Mouse (Mus musculus): ENCODE results near the gene Hoxa10.

The Hoxa10 gene

DNA sequence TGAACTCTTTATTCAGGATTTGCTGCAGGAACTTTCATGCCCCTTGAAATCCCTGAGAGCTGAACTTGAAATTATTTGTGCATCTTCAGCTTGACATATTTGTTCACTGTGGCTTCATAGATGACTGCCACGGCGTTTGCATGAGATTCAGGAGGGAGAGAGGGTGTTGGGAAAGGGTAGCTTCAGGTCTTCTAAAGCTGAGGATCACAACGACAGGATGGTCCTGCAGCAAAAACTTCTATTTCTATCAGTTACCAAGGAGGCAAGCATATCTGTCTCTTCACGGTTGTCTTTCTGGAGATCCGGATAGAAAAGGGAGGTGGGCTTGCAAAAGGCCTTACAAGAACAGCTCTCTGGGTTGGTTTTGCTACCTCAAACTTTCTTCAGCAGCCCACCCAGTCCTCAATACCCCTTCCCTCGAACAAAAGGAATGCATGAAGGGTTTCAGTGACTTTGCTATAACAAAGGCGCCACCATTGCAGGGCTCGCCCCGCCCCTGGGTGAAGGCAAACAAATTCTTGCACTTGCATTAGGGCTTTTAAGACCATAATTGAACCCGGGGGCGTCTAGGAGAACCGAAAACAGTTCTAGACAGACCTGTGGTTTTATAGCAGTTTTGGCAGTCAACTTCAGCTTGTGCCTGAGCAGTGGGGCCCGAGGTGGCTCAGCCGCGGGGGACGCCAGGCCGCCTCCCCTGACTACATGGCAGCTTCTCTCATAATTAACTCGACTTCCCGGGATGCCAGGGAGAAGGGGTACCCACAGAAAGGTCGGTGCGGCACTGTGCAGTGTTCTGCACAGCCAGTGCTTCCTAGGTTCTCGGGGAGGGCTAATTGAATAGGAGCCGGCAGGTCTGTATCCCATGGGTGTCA is 7.3 kb upstream of the Hoxa10 start:
- in situ Hi-C loops (cut with MboI, MseI) = loop anchor here (25.0 kb wide), 1 partner anchor 1039 kb away; the partner anchor contains the start of gene Creb5

DNA sequence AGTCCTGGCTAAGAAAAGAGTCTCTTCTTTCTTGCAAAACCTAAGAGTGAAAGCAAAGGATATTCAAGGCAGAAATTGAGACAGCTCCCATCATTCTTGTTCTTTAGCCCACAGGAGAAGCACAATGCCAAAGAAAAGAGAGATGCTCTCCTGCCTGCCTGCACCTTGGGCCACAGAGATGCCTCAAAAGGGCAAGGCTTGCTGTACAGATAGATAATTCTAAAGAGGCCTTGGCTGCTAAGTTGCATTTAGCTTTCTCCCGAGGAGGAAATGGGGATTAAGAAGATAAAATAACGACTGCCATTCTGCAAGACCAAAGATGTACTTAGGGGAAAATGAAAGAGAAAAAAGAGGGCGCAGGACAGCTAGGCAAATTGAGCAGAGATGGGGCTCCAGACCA is 6.3 kb upstream of the Hoxa10 start:
- in situ Hi-C loops (cut with MboI, MseI) = loop anchor here (25.0 kb wide), 1 partner anchor 1040 kb away; the partner anchor contains the start of gene Creb5

DNA sequence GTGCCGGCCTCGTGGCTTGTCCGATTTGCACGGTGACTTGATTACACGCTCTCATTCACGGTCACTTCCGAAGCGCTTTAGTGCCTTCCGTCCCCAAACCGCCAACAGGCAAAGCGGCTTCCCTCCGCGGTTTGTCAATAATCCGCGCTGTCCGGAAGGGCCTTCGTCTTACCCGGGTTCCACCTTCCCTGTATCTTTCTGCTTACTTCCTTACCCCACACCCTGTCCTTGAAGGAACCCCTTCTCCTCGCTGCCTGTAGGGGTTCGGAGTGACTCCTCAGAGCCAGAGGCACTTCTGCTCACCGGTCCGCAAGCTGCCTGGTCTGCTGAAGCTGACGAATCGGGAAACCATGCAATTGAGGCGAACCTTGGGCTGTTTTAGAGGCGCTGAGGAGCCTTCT is 5.7 kb upstream of the Hoxa10 start:
- in situ Hi-C loops (cut with MboI, MseI) = loop anchor here (25.0 kb wide), 1 partner anchor 1041 kb away; the partner anchor contains the start of gene Creb5

DNA sequence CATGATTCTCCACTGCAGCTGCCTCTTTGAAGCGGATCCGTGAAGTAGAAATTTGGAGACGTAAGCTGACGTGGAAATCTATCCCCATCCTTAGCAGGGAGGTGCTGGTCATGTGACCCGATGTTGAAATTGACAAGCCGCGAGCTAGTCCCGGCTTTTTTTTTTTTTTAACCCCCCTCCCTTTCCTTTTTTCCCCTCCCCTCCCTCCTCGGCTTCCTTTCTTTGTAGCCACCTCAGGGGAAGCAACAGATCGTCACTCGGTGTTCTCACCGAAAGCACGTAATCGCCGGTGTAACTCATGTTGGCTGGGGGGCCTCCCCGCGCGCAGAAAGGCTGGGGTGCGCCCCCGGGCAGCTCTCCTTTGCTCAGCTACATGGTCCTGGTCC is 5.1 kb upstream of the Hoxa10 start, which contains the start of gene Hoxa11:
Hoxa11 (minus strand) TSS at position 54 of the 386 bp plus-strand sequence.
- in situ Hi-C loops (cut with MboI, MseI) = loop anchor here (25.0 kb wide), 1 partner anchor 1042 kb away; the partner anchor contains the start of gene Creb5

DNA sequence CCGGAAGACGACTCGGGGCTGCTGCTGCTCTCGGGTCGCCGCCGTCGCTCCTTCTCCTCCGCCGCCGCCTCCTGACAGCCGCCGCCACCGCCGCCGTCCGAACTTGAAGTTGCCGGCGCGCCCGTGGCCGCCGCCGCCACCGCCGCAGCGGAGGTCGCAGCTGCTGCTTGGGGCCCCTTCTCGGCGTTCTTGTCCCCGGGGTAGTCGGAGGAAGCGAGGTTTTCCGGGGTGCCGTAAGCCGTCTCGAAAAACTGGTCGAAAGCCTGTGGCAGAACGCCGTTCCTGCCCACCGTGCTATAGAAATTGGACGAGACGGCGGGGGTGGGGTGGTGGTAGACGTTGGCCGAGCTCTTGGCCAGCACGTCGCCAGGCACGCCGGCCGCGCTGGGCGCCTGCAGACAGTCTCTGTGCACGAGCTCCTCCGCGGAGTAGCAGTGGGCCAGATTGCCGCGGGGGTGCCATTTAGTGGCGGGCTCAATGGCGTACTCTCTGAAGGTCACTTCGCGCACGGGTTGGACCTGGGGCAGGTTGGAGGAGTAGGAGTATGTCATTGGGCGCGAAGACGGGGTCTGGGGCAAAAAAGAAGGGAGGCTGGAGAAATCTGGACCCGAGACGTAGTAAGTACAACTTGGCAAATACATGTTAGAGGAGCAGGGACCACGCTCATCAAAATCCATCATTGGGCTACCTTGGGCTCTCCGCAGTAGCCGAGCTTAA is 4.5 kb upstream of the Hoxa10 start:
- in situ Hi-C loops (cut with MboI, MseI) = loop anchor here (25.0 kb wide), 1 partner anchor 1042 kb away; the partner anchor contains the start of gene Creb5

DNA sequence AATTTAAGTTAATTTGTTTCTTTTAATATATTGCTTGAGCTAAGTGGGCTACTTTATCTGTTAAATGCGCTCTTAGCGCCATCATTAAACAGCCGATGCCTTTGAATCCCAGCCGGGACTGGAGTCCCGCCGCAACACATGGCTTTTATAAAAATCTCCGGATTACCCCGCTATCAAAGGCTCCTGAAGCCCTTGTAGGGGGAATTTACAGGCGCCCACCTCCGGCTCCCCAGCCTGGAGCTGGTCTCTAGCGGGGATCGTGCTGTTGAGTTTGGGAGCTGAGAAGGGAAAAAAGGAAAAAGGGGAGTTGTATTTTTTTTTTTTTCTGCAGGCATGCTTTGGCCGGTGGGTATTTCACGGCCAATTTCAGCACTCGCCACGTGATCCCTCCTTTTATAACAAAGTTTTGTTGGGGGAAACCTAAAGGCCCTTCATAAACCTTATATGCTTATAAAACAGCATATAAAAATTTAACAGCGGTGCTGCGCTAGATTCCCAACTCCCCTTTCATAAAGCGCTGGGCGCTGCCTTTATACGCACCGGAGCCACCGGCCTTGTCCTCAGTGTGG is 3.9 kb upstream of the Hoxa10 start:
- in situ Hi-C loops (cut with MboI, MseI) = loop anchor here (25.0 kb wide), 1 partner anchor 1043 kb away; the partner anchor contains the start of gene Creb5

DNA sequence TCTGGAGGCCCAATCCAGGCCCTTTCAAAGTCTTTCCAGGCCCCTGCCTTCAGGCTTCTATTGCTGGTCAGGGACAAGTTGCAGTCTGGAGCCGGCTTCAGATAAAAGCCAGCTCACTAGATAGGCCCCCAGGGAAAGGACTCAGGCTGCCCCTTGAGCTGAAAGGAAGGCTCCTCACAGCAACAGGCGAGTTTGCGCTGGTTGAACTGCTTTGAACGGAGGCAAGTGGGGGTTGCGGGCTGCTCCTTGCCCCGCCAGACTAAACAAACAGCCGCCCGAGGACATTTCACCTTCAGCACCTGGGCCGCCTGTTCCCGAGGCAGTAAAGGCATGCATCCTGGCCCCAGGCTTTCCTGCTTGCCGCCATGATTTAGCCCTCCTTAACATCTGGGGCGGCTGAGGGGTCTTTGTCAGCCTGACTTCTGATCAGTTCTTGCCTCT is 3.0 kb upstream of the Hoxa10 start:
- in situ Hi-C loops (cut with MboI, MseI) = loop anchor here (25.0 kb wide), 1 partner anchor 1044 kb away; the partner anchor contains the start of gene Creb5

DNA sequence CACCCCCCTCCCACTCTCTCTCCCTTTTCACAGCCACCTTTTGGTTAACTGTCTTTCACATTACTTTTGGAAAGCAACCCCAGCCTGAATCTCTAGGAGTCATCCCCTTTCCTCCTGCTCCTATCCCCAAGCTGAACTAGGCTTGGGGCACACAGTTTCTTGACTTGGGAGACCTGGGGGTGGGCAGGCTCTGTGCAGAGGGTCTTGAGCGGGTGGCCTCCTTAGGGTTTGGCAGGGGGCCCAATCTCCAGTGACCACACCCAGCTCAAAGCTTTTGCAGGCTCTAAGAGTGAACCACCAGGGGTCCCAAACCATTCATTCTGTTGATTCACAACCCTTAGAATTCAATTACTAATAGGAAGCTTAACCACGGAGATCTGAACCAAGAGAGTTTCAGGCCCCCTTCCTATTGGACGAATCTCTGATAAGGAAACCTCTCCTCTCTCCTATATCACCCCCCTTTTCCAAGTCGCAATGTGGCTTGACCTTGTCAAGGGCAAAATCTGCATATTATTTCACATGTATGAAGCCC is 2.2 kb upstream of the Hoxa10 start:
- in situ Hi-C loops (cut with MboI, MseI) = loop anchor here (25.0 kb wide), 1 partner anchor 1044 kb away; the partner anchor contains the start of gene Creb5

DNA sequence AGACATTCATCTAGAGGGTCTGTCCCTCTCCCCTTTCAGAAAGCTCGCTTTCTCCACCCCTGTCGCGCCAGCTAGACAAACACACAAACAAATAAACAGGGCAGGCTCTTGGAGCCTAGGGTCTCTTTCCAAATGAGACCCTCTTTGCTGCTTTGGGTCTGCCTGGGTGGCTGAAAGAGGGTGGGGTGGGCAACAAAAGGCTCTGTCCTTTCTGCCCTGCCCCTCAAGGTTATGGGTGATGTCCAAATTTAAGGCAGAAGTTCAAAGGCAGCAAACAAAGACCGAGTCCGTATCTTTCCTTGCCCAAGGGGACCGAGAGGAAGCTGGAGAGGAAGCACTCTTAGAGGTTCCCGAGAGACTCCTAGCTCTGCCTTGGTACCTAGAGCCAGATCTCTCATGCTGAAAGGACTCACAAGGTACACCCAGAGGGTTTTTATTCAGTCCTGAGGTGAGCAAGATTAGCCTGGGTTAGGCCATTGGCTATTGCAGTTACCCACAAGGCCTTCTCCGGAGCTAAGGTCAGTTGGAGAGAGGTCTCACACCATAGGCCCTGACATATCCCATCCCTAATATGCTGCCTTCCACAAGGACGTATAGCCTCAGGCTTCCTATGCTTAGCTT is 457 bp upstream of the Hoxa10 start:
- in situ Hi-C loops (cut with MboI, MseI) = loop anchor here (25.0 kb wide), 1 partner anchor 1046 kb away; the partner anchor contains the start of gene Creb5

DNA sequence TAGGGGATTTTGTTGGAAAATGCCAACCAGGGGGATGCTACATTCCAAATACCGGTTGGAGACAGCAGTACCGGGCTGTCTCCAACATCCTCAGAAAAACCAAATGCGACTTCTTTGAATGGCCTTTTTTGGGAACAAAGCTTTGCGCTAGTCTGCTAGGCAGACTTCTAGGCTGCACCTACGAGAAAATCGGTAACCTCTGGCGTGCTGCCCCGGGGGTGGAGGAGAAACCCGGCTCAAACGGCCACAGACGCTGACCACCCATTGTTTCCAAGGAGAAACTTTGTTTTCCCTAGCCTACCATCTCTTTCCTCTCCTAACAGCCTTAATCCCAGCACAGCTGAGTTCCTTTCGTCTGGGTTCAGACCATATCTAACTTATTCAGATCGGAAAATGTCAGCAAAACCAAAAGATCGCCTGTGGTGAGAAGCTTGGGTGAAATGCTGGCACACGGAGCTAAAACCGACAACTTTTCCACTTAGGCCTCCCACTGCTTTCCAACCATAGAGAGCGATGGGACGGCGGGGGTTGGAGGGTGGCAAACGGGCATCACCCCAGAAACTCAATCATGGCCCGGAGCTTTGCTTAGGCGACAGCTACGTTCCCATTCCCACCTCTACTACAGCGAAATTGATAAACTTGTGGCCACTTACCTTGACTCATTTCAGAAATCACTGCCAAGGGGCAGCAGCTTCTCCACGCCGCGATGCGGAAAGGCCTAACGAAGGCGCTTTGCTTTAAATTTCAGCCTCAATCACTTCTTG is 847 bp downstream of the Hoxa10 start:
- in situ Hi-C loops (cut with MboI, MseI) = loop anchor here (25.0 kb wide), 1 partner anchor 1047 kb away; the partner anchor contains the start of gene Creb5

DNA sequence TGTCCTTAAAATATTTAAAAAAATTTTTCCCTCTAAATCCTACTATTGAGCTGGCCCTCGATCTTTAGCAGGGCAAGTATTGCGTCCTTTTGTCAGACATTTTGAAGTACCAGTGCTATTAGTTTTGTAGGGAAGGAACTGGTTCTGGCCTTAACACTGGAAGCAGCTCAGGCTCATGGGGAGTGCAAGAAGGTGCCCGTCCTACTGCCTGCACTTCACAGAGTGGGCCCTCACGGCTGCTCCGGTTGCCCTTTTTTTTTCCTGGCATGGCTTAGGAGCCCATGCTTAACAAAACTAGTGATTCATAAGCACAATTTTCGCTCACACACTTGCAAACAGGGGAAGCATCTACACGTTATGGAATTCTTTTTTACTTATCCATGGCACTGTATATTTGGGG is 1.7 kb downstream of the Hoxa10 start:
- in situ Hi-C loops (cut with MboI, MseI) = loop anchor here (25.0 kb wide), 1 partner anchor 1048 kb away; the partner anchor contains the start of gene Creb5

DNA sequence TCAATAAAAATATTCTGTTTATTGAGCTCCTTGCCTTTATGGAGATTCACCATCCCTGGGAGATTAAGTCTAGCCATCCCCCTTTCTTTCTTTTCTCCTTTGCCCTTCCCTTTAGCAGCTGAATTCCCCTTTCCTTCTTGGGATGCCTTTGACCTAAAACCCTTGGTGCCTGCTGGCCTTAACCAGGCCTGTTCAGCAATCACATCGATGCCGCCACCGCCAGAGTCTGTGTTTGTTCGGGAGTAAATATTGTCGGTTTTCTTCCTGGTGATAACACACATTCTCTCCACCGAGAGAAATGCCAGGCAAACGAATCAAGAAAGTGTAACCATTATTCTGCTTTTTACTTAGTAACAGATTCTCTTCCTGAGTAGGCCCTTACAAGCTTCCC is 2.5 kb downstream of the Hoxa10 start:
- in situ Hi-C loops (cut with MboI, MseI) = loop anchor here (25.0 kb wide), 1 partner anchor 1049 kb away; the partner anchor contains the start of gene Creb5

DNA sequence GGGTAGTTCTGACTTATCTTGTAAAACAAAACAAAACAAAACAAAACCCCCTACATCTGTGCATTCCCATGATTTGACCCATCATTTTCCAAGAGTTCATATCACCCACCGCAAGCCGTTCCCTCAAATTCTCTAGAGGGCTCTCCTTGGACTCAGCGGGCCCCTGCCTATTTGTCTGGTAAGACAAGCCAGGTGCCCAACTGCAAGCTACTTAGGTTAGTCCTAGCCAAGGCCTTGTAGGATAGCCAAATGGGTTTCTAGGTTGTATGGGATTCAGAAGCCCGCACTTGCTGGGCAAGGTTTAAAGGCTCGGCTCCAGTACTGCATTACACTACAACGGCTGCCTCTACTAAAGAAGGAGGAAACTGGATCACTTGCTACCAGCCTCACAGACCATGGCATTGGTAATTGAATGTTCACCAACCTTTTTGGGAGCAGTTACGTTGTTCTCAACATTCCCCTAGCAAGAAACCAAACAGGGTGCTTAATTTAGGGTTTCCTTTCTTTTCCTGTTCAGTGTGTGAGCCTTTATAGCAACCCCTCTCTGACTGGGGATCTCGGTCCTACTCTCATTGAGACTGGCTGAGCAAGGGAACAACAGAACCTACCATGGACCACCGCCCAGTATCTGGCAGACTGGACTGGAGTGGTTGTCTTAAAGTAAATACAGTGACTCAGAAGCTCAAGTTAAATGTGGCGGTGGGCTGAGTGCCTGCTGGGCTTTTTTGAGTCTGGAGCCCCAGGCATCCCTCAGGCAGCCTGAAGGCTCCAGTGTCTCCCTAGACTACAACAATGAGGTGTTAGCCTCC is 3.1 kb downstream of the Hoxa10 start:
- in situ Hi-C loops (cut with MboI, MseI) = loop anchor here (25.0 kb wide), 1 partner anchor 1050 kb away; the partner anchor contains the start of gene Creb5

DNA sequence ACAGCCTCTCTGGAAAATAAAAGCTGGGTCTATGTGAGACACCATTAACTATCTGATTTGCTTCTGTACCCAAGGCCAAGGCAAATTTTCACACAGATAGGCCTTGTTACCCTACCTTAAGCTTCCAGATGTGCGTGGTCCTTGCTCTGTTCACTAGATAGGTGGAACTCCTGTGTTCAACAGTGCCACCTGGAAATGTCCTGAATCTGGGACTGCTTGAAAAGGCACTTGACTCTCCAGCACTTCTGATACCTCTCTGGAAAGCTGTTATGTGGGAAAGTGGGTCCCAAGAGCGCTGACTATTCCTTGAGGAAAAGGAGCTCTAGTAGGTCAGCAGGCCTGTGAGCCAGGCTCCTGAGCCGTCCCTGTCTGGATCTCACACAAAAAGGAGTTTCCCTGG is 3.8 kb downstream of the Hoxa10 start:
- in situ Hi-C loops (cut with MboI, MseI) = loop anchor here (25.0 kb wide), 1 partner anchor 1050 kb away; the partner anchor contains the start of gene Creb5

DNA sequence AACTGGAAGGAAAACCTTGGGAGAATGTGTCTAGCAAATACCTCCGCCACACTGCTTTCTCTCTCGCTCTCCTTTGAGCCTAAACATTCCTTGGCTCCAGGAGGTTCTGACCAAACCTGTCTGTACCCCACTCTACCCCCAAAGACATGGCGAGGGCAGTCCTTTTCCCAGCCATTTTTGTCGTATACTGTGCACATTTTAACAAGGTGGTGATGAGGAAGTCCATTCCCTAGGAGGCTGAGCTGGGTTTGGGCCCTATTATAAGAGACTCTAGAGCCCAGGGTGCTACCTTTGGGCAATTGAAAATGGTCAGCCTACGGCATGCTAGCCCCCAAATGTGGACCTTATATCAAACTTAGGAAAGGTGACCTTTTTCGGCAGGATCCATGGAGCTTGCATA is 4.8 kb downstream of the Hoxa10 start:
- in situ Hi-C loops (cut with MboI, MseI) = loop anchor here (25.0 kb wide), 1 partner anchor 1051 kb away; the partner anchor contains the start of gene Creb5

DNA sequence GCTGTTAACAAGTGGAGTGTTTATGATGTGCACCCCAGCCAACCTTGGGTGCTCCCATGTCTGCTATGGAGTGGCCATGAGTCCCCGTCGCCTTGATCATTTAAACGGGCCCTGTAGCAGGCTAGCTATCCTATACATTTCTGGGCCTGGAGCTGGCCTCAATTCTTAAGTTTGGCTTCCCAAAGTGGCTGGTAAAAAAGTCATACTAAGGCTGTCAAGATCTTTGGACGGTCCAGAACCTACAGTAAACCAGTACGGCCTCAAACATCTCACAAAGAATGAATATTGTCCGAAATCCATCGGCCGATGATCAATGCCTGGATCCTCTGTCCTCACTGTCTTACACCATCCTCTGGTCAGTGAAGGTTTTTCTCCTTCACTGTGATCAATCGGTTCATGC is 5.4 kb downstream of the Hoxa10 start:
- in situ Hi-C loops (cut with MboI, MseI) = loop anchor here (25.0 kb wide), 1 partner anchor 1052 kb away; the partner anchor contains the start of gene Creb5

DNA sequence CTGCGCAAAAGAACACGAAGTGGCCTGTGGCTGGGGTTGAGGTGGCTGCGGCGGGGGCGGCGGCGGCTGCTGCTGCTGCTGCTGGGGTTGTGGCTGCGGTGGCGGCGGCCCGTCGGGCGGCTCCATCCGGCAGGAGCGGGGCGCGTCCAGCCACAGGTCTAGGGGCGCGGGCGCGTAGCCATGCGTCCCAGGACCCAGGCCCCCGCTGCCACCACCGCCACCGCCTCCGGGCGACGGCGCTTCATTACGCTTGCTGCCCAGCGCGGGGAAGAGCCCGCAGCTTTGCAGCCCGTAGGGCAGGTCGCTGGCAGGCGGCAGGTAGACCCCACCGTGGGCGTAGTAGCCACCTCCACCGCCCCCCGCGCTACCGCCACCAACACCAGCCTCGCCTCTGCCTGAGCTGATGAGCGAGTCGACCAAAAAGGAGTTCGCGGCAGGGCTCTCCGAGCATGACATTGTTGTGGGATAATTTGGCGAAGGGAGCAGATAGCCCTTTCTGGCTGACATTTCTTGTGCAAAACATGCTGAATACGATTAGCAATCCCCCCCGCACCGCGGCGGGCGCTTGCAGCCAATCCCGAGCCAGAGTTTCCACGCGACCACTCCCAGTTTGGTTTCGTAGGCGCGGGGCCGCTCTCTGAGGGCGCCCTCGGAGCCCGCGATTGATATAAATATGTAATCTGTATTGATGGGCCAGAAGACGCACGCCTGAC is 6.1 kb downstream of the Hoxa10 start:
- in situ Hi-C loops (cut with MboI, MseI) = loop anchor here (25.0 kb wide), 1 partner anchor 1053 kb away; the partner anchor contains the start of gene Creb5

Data from T-helper 1 cell (primary cell).